Comparison of ENCODE assay signal across 23 mouse cellular contexts in genomic region chr3:65608385-65608784, GRCm38 (mm10). TPM values are rescaled to one million over a fixed set of nuclear protein-coding genes. Genes with fewer than 3 reads are reported as not detected.
A peak's percentile ranks its signal among the peaks of the same experiment; 100 is the strongest.
DNase-seq lines count a peak whose midpoint lies in the region; ATAC-seq and TF ChIP-seq lines count a peak whose summit lies in the region.
"Had no signal": no experiment of that assay in that cellular context is flagged by ENCODE, and none has a peak within 500 bp of the region (broad histone marks: within the 10 kb centered on the region; RNA-seq: fewer than 3 reads in every experiment).

No protein-coding gene starts in this region.

- no peaks in the 10 kb centered on the region for H3K36me3 ChIP-seq in heart, embryonic 11.5 days (ENCODE audit: control insufficient read depth, insufficient read depth, low read length)
- no peaks in the 10 kb centered on the region for H3K36me3 ChIP-seq in lung, embryonic 14.5 days (ENCODE audit: insufficient read depth)
- H3K36me3 ChIP-seq in stomach, embryonic 16.5 days (ENCODE audit: control insufficient read depth, insufficient read depth, low read length): no peaks in the 10 kb centered on the region
- no peaks in the 10 kb centered on the region for H3K36me3 ChIP-seq in hindbrain, postnatal 0 days (ENCODE audit: insufficient read depth, low read length)
- H3K36me3 ChIP-seq: embryonic facial prominence, embryonic 12.5 days; heart, embryonic 15.5 days; hindbrain, embryonic 10.5 days; limb, embryonic 13.5 days; liver, embryonic 13.5 days; midbrain, embryonic 15.5 days; neural tube, embryonic 15.5 days had no signal

- H3K4me2 ChIP-seq in heart, embryonic 11.5 days: no peak overlapping the region
- H3K4me2 ChIP-seq in lung, embryonic 14.5 days: 0 out of 2 replicates have a peak overlapping the region, but pooled peaks have one; percentile 20
- peak overlapping the region; percentile 13; the same call in 1 of the 2 replicates for H3K4me2 ChIP-seq in stomach, embryonic 16.5 days (ENCODE audit: low read depth, low read length)
- H3K4me2 ChIP-seq in hindbrain, postnatal 0 days (ENCODE audit: low read depth, low read length): no peak overlapping the region
- H3K4me2 ChIP-seq: embryonic facial prominence, embryonic 12.5 days; heart, embryonic 15.5 days; limb, embryonic 13.5 days; liver, embryonic 13.5 days; midbrain, embryonic 15.5 days; neural tube, embryonic 15.5 days had no signal

- H3K4me1 ChIP-seq in heart, embryonic 11.5 days (ENCODE audit: control insufficient read depth, insufficient read depth, low read length): peaks cover 3% of the 10 kb centered on the region; the same call in 1 of the 2 replicates
- H3K4me1 ChIP-seq in lung, embryonic 14.5 days (ENCODE audit: insufficient read depth): 0 out of 2 replicates have a peak, but pooled peaks cover 3% of the 10 kb centered on the region
- peaks cover 10% of the 10 kb centered on the region; the same call in 1 of the 2 replicates for H3K4me1 ChIP-seq in stomach, embryonic 16.5 days (ENCODE audit: control insufficient read depth, insufficient read depth, low read length)
- H3K4me1 ChIP-seq in hindbrain, postnatal 0 days (ENCODE audit: insufficient read depth, low read length): no peaks in the 10 kb centered on the region; the same call in 1 of the 2 replicates
- H3K4me1 ChIP-seq: liver, embryonic 13.5 days; midbrain, embryonic 15.5 days; neural tube, embryonic 15.5 days had no signal

- no peak overlapping the region for H3K9ac ChIP-seq in heart, embryonic 11.5 days (ENCODE audit: low read depth, low read length)
- no peak overlapping the region for H3K9ac ChIP-seq in lung, embryonic 14.5 days
- peak overlapping the region; percentile 16; the same call in 1 of the 2 replicates for H3K9ac ChIP-seq in stomach, embryonic 16.5 days (ENCODE audit: low read length)
- H3K9ac ChIP-seq in hindbrain, postnatal 0 days (replicated peaks; ENCODE audit: low read length): no peak overlapping the region
- H3K9ac ChIP-seq: embryonic facial prominence, embryonic 12.5 days; heart, embryonic 15.5 days; limb, embryonic 13.5 days; liver, embryonic 13.5 days; midbrain, embryonic 15.5 days; neural tube, embryonic 15.5 days had no signal

- no peaks in the 10 kb centered on the region for H3K9me3 ChIP-seq in heart, embryonic 11.5 days (replicated peaks; ENCODE audit: control insufficient read depth, low read length)
- no peaks in the 10 kb centered on the region for H3K9me3 ChIP-seq in lung, embryonic 14.5 days (ENCODE audit: low read depth, low read length)
- H3K9me3 ChIP-seq in stomach, embryonic 16.5 days (replicated peaks; ENCODE audit: control insufficient read depth, low read length): no peaks in the 10 kb centered on the region
- H3K9me3 ChIP-seq in hindbrain, postnatal 0 days (ENCODE audit: low read length): no peaks in the 10 kb centered on the region
- H3K9me3 ChIP-seq: embryonic facial prominence, embryonic 12.5 days; heart, embryonic 15.5 days; hindbrain, embryonic 10.5 days; limb, embryonic 13.5 days; liver, embryonic 13.5 days; midbrain, embryonic 15.5 days; neural tube, embryonic 15.5 days had no signal

- ATAC-seq in heart, embryonic 11.5 days (replicated peaks; ENCODE audit: insufficient number of reproducible peaks, low FRiP score, low TSS enrichment): no peak
- ATAC-seq in lung, embryonic 14.5 days (ENCODE audit: insufficient read depth): peak; percentile 83
- peak; percentile 79 for ATAC-seq in stomach, embryonic 16.5 days (ENCODE audit: insufficient read depth, low FRiP score)
- no peak for ATAC-seq in hindbrain, postnatal 0 days
- ATAC-seq: forebrain, embryonic 14.5 days; midbrain, embryonic 15.5 days had no signal

- no peaks in the 10 kb centered on the region for H3K27me3 ChIP-seq in heart, embryonic 11.5 days (ENCODE audit: control insufficient read depth, insufficient read depth, low read length)
- H3K27me3 ChIP-seq in lung, embryonic 14.5 days (ENCODE audit: insufficient read depth, low read length): no peaks in the 10 kb centered on the region
- H3K27me3 ChIP-seq in stomach, embryonic 16.5 days (ENCODE audit: control insufficient read depth, insufficient read depth, low read length): no peaks in the 10 kb centered on the region
- no peaks in the 10 kb centered on the region for H3K27me3 ChIP-seq in hindbrain, postnatal 0 days (ENCODE audit: insufficient read depth, low read length)
- H3K27me3 ChIP-seq: embryonic facial prominence, embryonic 12.5 days; heart, embryonic 15.5 days; limb, embryonic 13.5 days; liver, embryonic 13.5 days; midbrain, embryonic 15.5 days; neural tube, embryonic 15.5 days had no signal

- peak overlapping the region; percentile 25; the same call in 1 of the 2 replicates for H3K27ac ChIP-seq in heart, embryonic 11.5 days (ENCODE audit: low read depth, low read length)
- H3K27ac ChIP-seq in lung, embryonic 14.5 days (ENCODE audit: low read depth): peak overlapping the region; percentile 50; the same call in 1 of the 2 replicates
- H3K27ac ChIP-seq in stomach, embryonic 16.5 days (ENCODE audit: low read length): peak overlapping the region; percentile 39
- no peak overlapping the region for H3K27ac ChIP-seq in hindbrain, postnatal 0 days
- H3K27ac ChIP-seq: embryonic facial prominence, embryonic 12.5 days; heart, embryonic 15.5 days; hindbrain, embryonic 10.5 days; limb, embryonic 13.5 days; liver, embryonic 13.5 days; midbrain, embryonic 15.5 days; neural tube, embryonic 15.5 days had no signal

- H3K4me3 ChIP-seq in heart, embryonic 11.5 days (ENCODE audit: low read depth, low read length): no peak overlapping the region
- no peak overlapping the region for H3K4me3 ChIP-seq in lung, embryonic 14.5 days (ENCODE audit: low read depth, low read length)
- H3K4me3 ChIP-seq in stomach, embryonic 16.5 days (replicated peaks; ENCODE audit: low read length): no peak overlapping the region
- no peak overlapping the region for H3K4me3 ChIP-seq in hindbrain, postnatal 0 days (ENCODE audit: low read length)
- H3K4me3 ChIP-seq: embryonic facial prominence, embryonic 12.5 days; heart, embryonic 15.5 days; hindbrain, embryonic 10.5 days; limb, embryonic 13.5 days; liver, embryonic 13.5 days; midbrain, embryonic 15.5 days; neural tube, embryonic 15.5 days had no signal

- TF ChIP-seq CTCF in lung, embryonic 14.5 days (IDR thresholded peaks at IDR 0.05; ENCODE audit: low read depth): no peak
- TF ChIP-seq CTCF in hindbrain, postnatal 0 days (IDR thresholded peaks at IDR 0.05; ENCODE audit: low read depth): no peak

- WGBS in heart, embryonic 11.5 days (ENCODE audit: insufficient replicate concordance): 39% methylated on average over 5 of the region's 5 CpGs
- 23% methylated on average over 5 of the region's 5 CpGs for WGBS in lung, embryonic 14.5 days
- 29% methylated on average over 5 of the region's 5 CpGs for WGBS in stomach, embryonic 16.5 days
- 47% methylated on average over 5 of the region's 5 CpGs for WGBS in hindbrain, postnatal 0 days

- DNase-seq in heart, adult 9 months (ENCODE audit: low spot score in 2 of 2): no peak
- DNase-seq in lung, embryonic 14.5 days: peak; percentile 76
- no peak for DNase-seq in lung, adult 18-20 months
- peak; percentile 14 for DNase-seq in retina, postnatal 1 day
- DNase-seq in retina, embryonic 14.5 days (ENCODE audit: low spot score): no peak
- no peak for DNase-seq in hindbrain, postnatal 0 days (ENCODE audit: low spot score)
- DNase-seq: adrenal gland, postnatal 36 days; B cell, adult 2 months; cerebellum, adult 18-20 months; gastrocnemius, postnatal 25 days; kidney, adult 9 months; liver, embryonic 13.5 days; right cerebral cortex, postnatal 25 days; thymus, postnatal 14 days had no signal

RNA-seq across cellular contexts. Expression of gene Lekr1, which starts 57.6 kb away (rescaled TPM):
- polyA plus RNA-seq in heart, embryonic 11.5 days (2014; fragmentation: Nextera tagmentation; extraction: Ambion mirVana): 5.4 and 7.2 TPM in 2 replicates
- 8.7 and 9.5 TPM in 2 replicates for polyA plus RNA-seq in lung, embryonic 14.5 days (2014; fragmentation: Nextera tagmentation; extraction: Ambion mirVana)
- 7.0 and 7.9 TPM in 2 replicates for polyA plus RNA-seq in stomach, embryonic 16.5 days (2015; fragmentation: Nextera tagmentation; extraction: Ambion mirVana)
- total RNA-seq in hindbrain, postnatal 0 days (2014; rRNA removed): 2.5 and 2.9 TPM in 2 replicates
- 6.6 and 6.8 TPM in 2 replicates for polyA plus RNA-seq in hindbrain, postnatal 0 days (2015; fragmentation: Nextera tagmentation; extraction: Ambion mirVana)

Comparison
In these comparisons a context has a peak if more than half of its experiments do, and no peak if none do; other contexts are left out.
1. DNase-seq: peak in lung, embryonic 14.5 days (single experiment) and retina, postnatal 1 day (single experiment); none in heart, adult 9 months (0 of 2), lung, adult 18-20 months (0 of 2), retina, embryonic 14.5 days (single experiment) and hindbrain, postnatal 0 days (single experiment).
2. ATAC-seq: peak in lung, embryonic 14.5 days (single experiment) and stomach, embryonic 16.5 days (single experiment); none in heart, embryonic 11.5 days (single experiment) and hindbrain, postnatal 0 days (single experiment).
3. H3K4me2 ChIP-seq: peak in lung, embryonic 14.5 days (single experiment) and stomach, embryonic 16.5 days (single experiment); none in heart, embryonic 11.5 days (single experiment) and hindbrain, postnatal 0 days (single experiment).